Mouse (Mus musculus): ENCODE data around the gene Gm5414. TPM values are rescaled to one million over a fixed set of nuclear protein-coding genes. Genes with fewer than 3 reads are reported as not detected.

The Gm5414 gene
- polyA plus RNA-seq (2014; fragmentation: Illumina TruSeq; extraction: RNeasy Lipid Tissue Mini Kit (QIAGEN cat#74804); ENCODE audit: low read depth, low replicate concordance) = not detected

GRCm38 (mm10) chr15:101627884-101628283, at the start of gene Gm5414:
TSS of gene Gm5414 (minus strand) at chr15:101628188.

GRCm38 (mm10) chr15:101647280-101647679, 19.3 kb upstream of the Gm5414 start, which contains the start of gene Gm5478:
TSS of gene Gm5478 (minus strand) at chr15:101647380.

Other genes starting within 250 kb of the Gm5414 start
- 24.7 TPM for gene Krt7, start 217.1 kb downstream of the Gm5414 start, polyA plus RNA-seq (2014; fragmentation: Illumina TruSeq; extraction: RNeasy Lipid Tissue Mini Kit (QIAGEN cat#74804); ENCODE audit: low read depth, low replicate concordance)
- not detected for gene Krt87, start 189.4 kb downstream of the Gm5414 start, polyA plus RNA-seq (2014; fragmentation: Illumina TruSeq; extraction: RNeasy Lipid Tissue Mini Kit (QIAGEN cat#74804); ENCODE audit: low read depth, low replicate concordance)
- 3.5 TPM for gene Krt88, start 180.4 kb downstream of the Gm5414 start, polyA plus RNA-seq (2014; fragmentation: Illumina TruSeq; extraction: RNeasy Lipid Tissue Mini Kit (QIAGEN cat#74804); ENCODE audit: low read depth, low replicate concordance)
- not detected for gene Krt81, start 164.4 kb downstream of the Gm5414 start, polyA plus RNA-seq (2014; fragmentation: Illumina TruSeq; extraction: RNeasy Lipid Tissue Mini Kit (QIAGEN cat#74804); ENCODE audit: low read depth, low replicate concordance)
- gene Krt86, start 154.7 kb downstream of the Gm5414 start, polyA plus RNA-seq (2014; fragmentation: Illumina TruSeq; extraction: RNeasy Lipid Tissue Mini Kit (QIAGEN cat#74804); ENCODE audit: low read depth, low replicate concordance) = not detected
- not detected for gene Krt83, start 136.7 kb downstream of the Gm5414 start, polyA plus RNA-seq (2014; fragmentation: Illumina TruSeq; extraction: RNeasy Lipid Tissue Mini Kit (QIAGEN cat#74804); ENCODE audit: low read depth, low replicate concordance)
- not detected for gene Gm49425, start 110.9 kb downstream of the Gm5414 start, polyA plus RNA-seq (2014; fragmentation: Illumina TruSeq; extraction: RNeasy Lipid Tissue Mini Kit (QIAGEN cat#74804); ENCODE audit: low read depth, low replicate concordance)
- not detected for gene Krt84, start 95.4 kb downstream of the Gm5414 start, polyA plus RNA-seq (2014; fragmentation: Illumina TruSeq; extraction: RNeasy Lipid Tissue Mini Kit (QIAGEN cat#74804); ENCODE audit: low read depth, low replicate concordance)
- not detected for gene Krt82, start 77.5 kb downstream of the Gm5414 start, polyA plus RNA-seq (2014; fragmentation: Illumina TruSeq; extraction: RNeasy Lipid Tissue Mini Kit (QIAGEN cat#74804); ENCODE audit: low read depth, low replicate concordance)
- not detected for gene Krt90, start 65.2 kb downstream of the Gm5414 start, polyA plus RNA-seq (2014; fragmentation: Illumina TruSeq; extraction: RNeasy Lipid Tissue Mini Kit (QIAGEN cat#74804); ENCODE audit: low read depth, low replicate concordance)
- gene Krt75, start 54.3 kb downstream of the Gm5414 start, polyA plus RNA-seq (2014; fragmentation: Illumina TruSeq; extraction: RNeasy Lipid Tissue Mini Kit (QIAGEN cat#74804); ENCODE audit: low read depth, low replicate concordance) = not detected
- not detected for gene Gm5478, start 19.2 kb upstream of the Gm5414 start, polyA plus RNA-seq (2014; fragmentation: Illumina TruSeq; extraction: RNeasy Lipid Tissue Mini Kit (QIAGEN cat#74804); ENCODE audit: low read depth, low replicate concordance)
- gene Krt6b, start 52.1 kb upstream of the Gm5414 start, polyA plus RNA-seq (2014; fragmentation: Illumina TruSeq; extraction: RNeasy Lipid Tissue Mini Kit (QIAGEN cat#74804); ENCODE audit: low read depth, low replicate concordance) = not detected
- not detected for gene Krt6a, start 66.1 kb upstream of the Gm5414 start, polyA plus RNA-seq (2014; fragmentation: Illumina TruSeq; extraction: RNeasy Lipid Tissue Mini Kit (QIAGEN cat#74804); ENCODE audit: low read depth, low replicate concordance)
- 39.6 TPM for gene Krt5, start 84.7 kb upstream of the Gm5414 start, polyA plus RNA-seq (2014; fragmentation: Illumina TruSeq; extraction: RNeasy Lipid Tissue Mini Kit (QIAGEN cat#74804); ENCODE audit: low read depth, low replicate concordance)
- gene Krt71, start 114.9 kb upstream of the Gm5414 start, polyA plus RNA-seq (2014; fragmentation: Illumina TruSeq; extraction: RNeasy Lipid Tissue Mini Kit (QIAGEN cat#74804); ENCODE audit: low read depth, low replicate concordance) = not detected
- gene Krt72, start 158.3 kb upstream of the Gm5414 start, polyA plus RNA-seq (2014; fragmentation: Illumina TruSeq; extraction: RNeasy Lipid Tissue Mini Kit (QIAGEN cat#74804); ENCODE audit: low read depth, low replicate concordance) = not detected
- gene Krt73, start 174.2 kb upstream of the Gm5414 start, polyA plus RNA-seq (2014; fragmentation: Illumina TruSeq; extraction: RNeasy Lipid Tissue Mini Kit (QIAGEN cat#74804); ENCODE audit: low read depth, low replicate concordance) = not detected
- not detected for gene Krt2, start 190.0 kb upstream of the Gm5414 start, polyA plus RNA-seq (2014; fragmentation: Illumina TruSeq; extraction: RNeasy Lipid Tissue Mini Kit (QIAGEN cat#74804); ENCODE audit: low read depth, low replicate concordance)
- gene Krt1, start 222.6 kb upstream of the Gm5414 start, polyA plus RNA-seq (2014; fragmentation: Illumina TruSeq; extraction: RNeasy Lipid Tissue Mini Kit (QIAGEN cat#74804); ENCODE audit: low read depth, low replicate concordance) = not detected
- not detected for gene Krt77, start 241.5 kb upstream of the Gm5414 start, polyA plus RNA-seq (2014; fragmentation: Illumina TruSeq; extraction: RNeasy Lipid Tissue Mini Kit (QIAGEN cat#74804); ENCODE audit: low read depth, low replicate concordance)